Mouse (Mus musculus): ENCODE data around the gene Pagr1b. TPM values are rescaled to one million over a fixed set of nuclear protein-coding genes. Genes with fewer than 3 reads are reported as not detected.
A peak's percentile ranks its signal among the peaks of the same experiment; 100 is the strongest.

Gene Pagr1b
- polyA plus RNA-seq, 1 experiment from 2014 or later, result not detected

GRCm38 (mm10) chr7:127023272-127023691, 7.0 kb upstream of the Pagr1b start:
- H3K4me1 ChIP-seq (ENCODE audit: control insufficient read depth in 2 of 2, insufficient read depth in 2 of 2, low read length in 2 of 2), result peaks cover 31 to 57% of the 10 kb centered on the region in 2 experiments
- peak overlapping the region; percentile 96 for H3K4me2 ChIP-seq (ENCODE audit: low read length)
- ATAC-seq (ENCODE audit: insufficient number of reproducible peaks, insufficient read depth, low FRiP score, low read depth), result no peak
- H3K36me3 ChIP-seq (ENCODE audit: control insufficient read depth, insufficient read depth, low read length), result peaks cover 38% of the 10 kb centered on the region
- no peak overlapping the region for H3K27ac ChIP-seq (replicated peaks in 1 of 2; ENCODE audit: control insufficient read depth in 1 of 2, insufficient read depth in 1 of 2, low read depth in 2 of 2, low read length in 2 of 2)
- no peaks in the 10 kb centered on the region for H3K9me3 ChIP-seq (ENCODE audit: control insufficient read depth, low read length)
- H3K4me3 ChIP-seq (ENCODE audit: control insufficient read depth in 1 of 2, insufficient read depth in 1 of 2, low read depth in 1 of 2, low read length in 2 of 2), result peak overlapping the region in 1 of 2 experiments; percentile 98; a peak in 1 of 4 replicates
- no peaks in the 10 kb centered on the region for H3K27me3 ChIP-seq (ENCODE audit: control insufficient read depth, insufficient read depth, low read length)
- peak overlapping the region; percentile 99 for H3K9ac ChIP-seq (ENCODE audit: low read length)
- WGBS, result 77% methylated on average over 13 of the region's 13 CpGs

- WGBS, result 87% methylated on average over 7 of the region's 7 CpGs
- no peak for ATAC-seq (ENCODE audit: insufficient number of reproducible peaks, insufficient read depth, low FRiP score, low read depth)
- H3K27ac ChIP-seq (replicated peaks in 1 of 2; ENCODE audit: control insufficient read depth in 1 of 2, insufficient read depth in 1 of 2, low read depth in 2 of 2, low read length in 2 of 2), result no peak overlapping the region
- peaks cover 33% of the 10 kb centered on the region for H3K36me3 ChIP-seq (ENCODE audit: control insufficient read depth, insufficient read depth, low read length)
- H3K9ac ChIP-seq (ENCODE audit: low read length), result peak overlapping the region; percentile 99; the same call in 1 of the 2 replicates
- peaks cover 26 to 56% of the 10 kb centered on the region in 2 experiments for H3K4me1 ChIP-seq (ENCODE audit: control insufficient read depth in 2 of 2, insufficient read depth in 2 of 2, low read length in 2 of 2)
- H3K27me3 ChIP-seq (ENCODE audit: control insufficient read depth, insufficient read depth, low read length), result no peaks in the 10 kb centered on the region
- H3K4me2 ChIP-seq (ENCODE audit: low read length), result 0 out of 2 replicates have a peak overlapping the region, but pooled peaks have one; percentile 96
- H3K4me3 ChIP-seq (ENCODE audit: control insufficient read depth in 1 of 2, insufficient read depth in 1 of 2, low read depth in 1 of 2, low read length in 2 of 2), result no peak overlapping the region
- no peaks in the 10 kb centered on the region for H3K9me3 ChIP-seq (ENCODE audit: control insufficient read depth, low read length)
These were observed 6.4 kb upstream of the Pagr1b start for GRCm38 (mm10) chr7:127022528-127023271.

DNA sequence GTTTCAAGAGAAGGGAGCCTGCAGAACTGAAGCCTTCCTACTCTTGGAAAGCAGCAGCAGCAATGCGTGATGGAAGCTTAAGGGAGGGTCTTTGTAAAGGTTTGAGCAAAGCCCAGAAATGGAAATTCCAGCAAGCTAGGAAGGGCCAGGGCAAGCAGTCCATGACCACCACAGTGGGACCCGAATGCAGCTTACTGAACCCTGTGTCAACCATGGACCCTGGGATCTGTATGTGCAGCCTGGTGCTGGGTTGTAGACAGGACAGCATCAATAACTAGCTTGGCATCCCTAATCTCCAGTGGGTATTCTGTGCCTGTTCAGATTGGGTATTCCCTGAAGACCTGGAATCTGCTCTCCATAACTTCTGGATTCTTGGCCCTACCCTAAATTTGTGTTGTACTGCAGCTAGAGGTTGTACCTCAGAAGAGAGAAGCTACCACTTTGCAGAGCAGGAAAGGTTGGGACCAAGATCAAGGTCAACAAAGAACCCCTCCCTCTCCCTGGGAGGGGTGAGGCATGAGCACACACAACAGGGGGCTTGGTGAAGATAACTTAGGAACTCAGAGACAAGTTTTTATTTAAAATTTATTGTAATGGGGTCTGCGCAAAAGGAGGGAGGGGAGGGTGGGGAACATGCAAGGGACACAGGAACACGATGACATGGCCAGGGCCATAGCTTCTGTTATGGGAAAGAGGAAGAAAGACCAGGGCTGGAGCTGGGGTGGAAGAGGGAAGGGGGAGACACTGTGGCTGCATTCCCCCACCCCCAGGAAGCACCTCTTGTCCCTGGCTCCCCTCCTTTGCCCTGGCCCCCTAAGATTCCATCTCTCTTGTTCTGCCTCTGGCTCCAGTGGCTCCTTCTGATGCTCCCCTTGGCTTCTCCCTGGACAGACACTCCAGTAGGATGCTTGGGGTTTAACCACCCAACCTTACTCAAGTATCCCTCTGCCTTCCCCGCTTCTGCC, 5.6 kb upstream of the Pagr1b start:
- Histone ChIP-seq H3K4me2 (ENCODE audit: low read length) (peak overlapping the region; percentile 85), H3K27me3 (ENCODE audit: control insufficient read depth, insufficient read depth, low read length) (no peaks in the 10 kb centered on the region), H3K36me3 (ENCODE audit: control insufficient read depth, insufficient read depth, low read length) (peaks cover 31% of the 10 kb centered on the region), H3K27ac (replicated peaks in 1 of 2; ENCODE audit: control insufficient read depth in 1 of 2, insufficient read depth in 1 of 2, low read depth in 2 of 2, low read length in 2 of 2) (peak overlapping the region; percentile 28 to 48; a peak in 2 of 4 replicates), H3K4me3 (ENCODE audit: control insufficient read depth in 1 of 2, insufficient read depth in 1 of 2, low read depth in 1 of 2, low read length in 2 of 2) (peak overlapping the region; percentile 49 to 63), H3K9me3 (ENCODE audit: control insufficient read depth, low read length) (no peaks in the 10 kb centered on the region), H3K9ac (ENCODE audit: low read length) (peak overlapping the region; percentile 72), H3K4me1 (ENCODE audit: control insufficient read depth in 2 of 2, insufficient read depth in 2 of 2, low read length in 2 of 2) (peaks cover 25 to 57% of the 10 kb centered on the region in 2 experiments)
- ATAC-seq (ENCODE audit: insufficient number of reproducible peaks, insufficient read depth, low FRiP score, low read depth), result no peak
- WGBS, result 42% methylated on average over 5 of the region's 5 CpGs

DNA sequence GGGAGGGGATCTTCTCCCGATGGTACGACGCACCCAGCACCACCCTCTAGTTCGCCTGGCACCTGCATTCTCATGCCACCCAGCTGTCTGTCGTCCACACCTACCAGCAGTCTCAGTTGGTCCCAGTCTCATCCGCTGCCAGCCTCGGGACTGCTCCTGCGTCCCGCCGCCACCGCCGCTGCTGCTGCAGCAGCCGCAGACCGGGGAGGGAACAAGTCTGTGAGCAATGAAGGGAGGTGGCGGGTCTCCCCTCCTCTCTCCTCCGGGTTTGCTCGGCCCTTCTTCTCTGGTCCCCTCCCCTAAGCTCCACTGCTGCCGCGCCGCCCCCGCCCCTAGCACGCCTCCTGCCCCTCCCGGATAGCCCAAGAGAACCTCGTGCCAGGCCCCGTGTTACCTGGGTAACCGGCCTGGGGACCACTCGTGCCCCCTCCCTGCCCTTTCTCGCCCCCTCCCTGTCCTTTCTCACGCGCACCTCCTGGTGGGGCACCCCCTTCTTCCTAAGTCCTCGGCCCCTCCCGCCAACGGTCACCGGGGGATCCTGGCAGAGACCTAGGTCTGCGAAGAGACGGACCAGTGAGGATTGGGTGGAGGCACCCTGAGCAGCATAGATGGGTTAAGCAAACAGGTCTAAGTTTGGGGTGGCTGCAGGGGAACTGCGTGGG, 4.7 kb upstream of the Pagr1b start, which contains the start of the genes Gm42742 and Prrt2:
TSS of gene Gm42742 (minus strand) at position 197 of the 662 bp plus-strand sequence.
TSS of gene Prrt2 (minus strand) at position 311 of the 662 bp plus-strand sequence.
- H3K4me1 ChIP-seq (ENCODE audit: control insufficient read depth in 2 of 2, insufficient read depth in 2 of 2, low read length in 2 of 2), result peaks cover 25 to 57% of the 10 kb centered on the region in 2 experiments
- H3K36me3 ChIP-seq (ENCODE audit: control insufficient read depth, insufficient read depth, low read length), result peaks cover 31% of the 10 kb centered on the region
- under 1% methylated on average over 37 of the region's 37 CpGs for WGBS
- no peaks in the 10 kb centered on the region for H3K9me3 ChIP-seq (ENCODE audit: control insufficient read depth, low read length)
- H3K27ac ChIP-seq (replicated peaks in 1 of 2; ENCODE audit: control insufficient read depth in 1 of 2, insufficient read depth in 1 of 2, low read depth in 2 of 2, low read length in 2 of 2), result peak within 1 kb of the TSS; percentile 28 to 48; a peak in 2 of 4 replicates
- H3K4me2 ChIP-seq (ENCODE audit: low read length), result peak within 1 kb of the TSS; percentile 85
- H3K27me3 ChIP-seq (ENCODE audit: control insufficient read depth, insufficient read depth, low read length), result no peaks in the 10 kb centered on the region
- ATAC-seq (ENCODE audit: insufficient number of reproducible peaks, insufficient read depth, low FRiP score, low read depth), result no peak
- peak within 1 kb of the TSS; percentile 49 to 63 for H3K4me3 ChIP-seq (ENCODE audit: control insufficient read depth in 1 of 2, insufficient read depth in 1 of 2, low read depth in 1 of 2, low read length in 2 of 2)
- peak within 1 kb of the TSS; percentile 72 for H3K9ac ChIP-seq (ENCODE audit: low read length)

DNA sequence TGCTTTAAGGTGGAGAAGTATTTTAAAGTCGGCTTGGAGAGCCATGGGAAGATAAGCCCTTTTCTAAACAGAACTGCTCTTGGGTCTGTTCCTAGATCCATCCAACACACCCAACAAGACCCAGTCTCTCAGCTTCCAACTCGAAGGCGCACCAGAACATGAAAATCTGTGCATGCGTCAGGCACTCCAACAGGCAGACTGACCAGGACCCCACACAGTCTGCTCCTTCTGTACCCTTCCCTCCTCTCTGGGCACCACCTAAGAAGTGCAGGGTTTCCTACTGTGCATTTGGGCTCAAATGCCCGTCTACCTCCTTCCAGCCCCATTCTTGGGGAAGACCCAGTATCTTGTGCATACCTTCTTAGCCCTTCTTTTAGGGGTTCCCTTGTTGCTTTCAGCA, 4.2 kb upstream of the Pagr1b start:
- H3K36me3 ChIP-seq (ENCODE audit: control insufficient read depth, insufficient read depth, low read length), result peaks cover 36% of the 10 kb centered on the region
- H3K4me1 ChIP-seq (ENCODE audit: control insufficient read depth in 2 of 2, insufficient read depth in 2 of 2, low read length in 2 of 2), result peaks cover 30 to 62% of the 10 kb centered on the region in 2 experiments
- H3K9ac ChIP-seq (ENCODE audit: low read length), result peak overlapping the region; percentile 72
- no peaks in the 10 kb centered on the region for H3K27me3 ChIP-seq (ENCODE audit: control insufficient read depth, insufficient read depth, low read length)
- 0 out of 4 replicates have a peak overlapping the region, but pooled peaks of 1 of the 2 experiments have one; percentile 48 for H3K27ac ChIP-seq (replicated peaks in 1 of 2; ENCODE audit: control insufficient read depth in 1 of 2, insufficient read depth in 1 of 2, low read depth in 2 of 2, low read length in 2 of 2)
- H3K4me3 ChIP-seq (ENCODE audit: control insufficient read depth in 1 of 2, insufficient read depth in 1 of 2, low read depth in 1 of 2, low read length in 2 of 2), result peak overlapping the region; percentile 49 to 63
- ATAC-seq (ENCODE audit: insufficient number of reproducible peaks, insufficient read depth, low FRiP score, low read depth), result no peak
- peak overlapping the region; percentile 85 for H3K4me2 ChIP-seq (ENCODE audit: low read length)
- H3K9me3 ChIP-seq (ENCODE audit: control insufficient read depth, low read length), result no peaks in the 10 kb centered on the region
- WGBS, result 42% methylated on average over 5 of the region's 5 CpGs

DNA sequence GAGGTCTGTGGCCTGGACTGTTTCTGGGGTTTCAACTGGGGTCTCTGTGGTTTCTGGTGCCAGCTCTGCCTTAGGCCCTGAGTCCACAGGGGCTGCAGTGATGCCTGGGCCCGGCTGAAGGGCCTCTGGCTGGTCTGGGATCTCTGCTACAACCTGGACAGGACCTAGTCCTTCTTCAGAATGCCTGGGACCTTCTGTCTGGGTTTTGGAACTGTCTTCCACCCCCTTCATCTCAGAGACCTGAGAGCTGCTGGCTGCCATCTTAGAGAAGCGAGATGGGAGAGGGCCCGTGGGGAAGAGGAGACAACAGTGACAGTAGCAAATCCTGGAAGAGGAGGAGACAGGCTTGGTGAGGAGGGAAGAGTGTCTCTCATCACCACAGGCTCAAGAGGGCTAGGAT, 3.7 kb upstream of the Pagr1b start:
- WGBS, result 67% methylated on average over 3 of the region's 3 CpGs
- Histone ChIP-seq H3K9me3 (ENCODE audit: control insufficient read depth, low read length) (no peaks in the 10 kb centered on the region), H3K36me3 (ENCODE audit: control insufficient read depth, insufficient read depth, low read length) (peaks cover 40% of the 10 kb centered on the region), H3K4me3 (ENCODE audit: control insufficient read depth in 1 of 2, insufficient read depth in 1 of 2, low read depth in 1 of 2, low read length in 2 of 2) (peak overlapping the region in 1 of 2 experiments; percentile 49; a peak in 1 of 4 replicates), H3K4me2 (ENCODE audit: low read length) (peak overlapping the region; percentile 85), H3K27me3 (ENCODE audit: control insufficient read depth, insufficient read depth, low read length) (no peaks in the 10 kb centered on the region), H3K9ac (ENCODE audit: low read length) (peak overlapping the region; percentile 72), H3K4me1 (ENCODE audit: control insufficient read depth in 2 of 2, insufficient read depth in 2 of 2, low read length in 2 of 2) (peaks cover 34 to 67% of the 10 kb centered on the region in 2 experiments), H3K27ac (replicated peaks in 1 of 2; ENCODE audit: control insufficient read depth in 1 of 2, insufficient read depth in 1 of 2, low read depth in 2 of 2, low read length in 2 of 2) (no peak overlapping the region)
- ATAC-seq (ENCODE audit: insufficient number of reproducible peaks, insufficient read depth, low FRiP score, low read depth), result no peak

Measured in heart, embryonic 14.5 days (tissue).